Mouse (Mus musculus) ES-Bruce4 (cell line): ENCODE data around the gene Gm28308. TPM values are rescaled to one million over a fixed set of nuclear protein-coding genes. Genes with fewer than 3 reads are reported as not detected.

Experiments
- H3K27ac ChIP-seq: 2 replicates; pipeline ENCODE4 v1.5.1; 2012; ENCODE audit warnings: low read length, inconsistent platforms; ENCODE audit not compliant: insufficient read depth
- H3K27me3 ChIP-seq: 2 replicates; pipeline ENCODE4 v1.6.1; 2012; ENCODE audit warnings: mild to moderate bottlenecking, low read length, inconsistent platforms; ENCODE audit not compliant: control insufficient read depth, poor library complexity, insufficient read depth, severe bottlenecking
- H3K36me3 ChIP-seq: 2 replicates; pipeline ENCODE4 v1.6.1; 2012; ENCODE audit warnings: inconsistent platforms, mild to moderate bottlenecking, low read length, moderate library complexity; ENCODE audit not compliant: control insufficient read depth, poor library complexity, insufficient read depth, severe bottlenecking
- H3K4me1 ChIP-seq: one replicate; pipeline ENCODE4 v1.8.1; 2011; ENCODE audit warnings: low read length; ENCODE audit not compliant: control insufficient read depth, insufficient read depth
- H3K4me3 ChIP-seq: 2 replicates; pipeline ENCODE4 v1.5.1; 2011; ENCODE audit warnings: low read depth, mild to moderate bottlenecking, low read length
- H3K9ac ChIP-seq: 2 replicates; pipeline ENCODE4 v1.6.1; 2012; ENCODE audit warnings: low read depth, mild to moderate bottlenecking, inconsistent platforms; ENCODE audit not compliant: poor library complexity, severe bottlenecking
- H3K9me3 ChIP-seq: replicated peaks from 2 replicates; pipeline ENCODE4 v1.6.1; 2012; ENCODE audit warnings: mild to moderate bottlenecking, low read length, inconsistent platforms; ENCODE audit not compliant: control insufficient read depth, poor library complexity, insufficient read depth, severe bottlenecking
- CTCF ChIP-seq: IDR thresholded peaks from one replicate; pipeline ENCODE4 v1.8.1; 2011; ENCODE audit warnings: low read depth, low read length
- EP300 ChIP-seq: IDR thresholded peaks from 2 replicates; pipeline ENCODE4 v1.6.1; 2011; ENCODE audit warnings: low read depth, low read length; ENCODE audit not compliant: insufficient read depth
- POLR2A ChIP-seq: IDR thresholded peaks from one replicate; pipeline ENCODE4 v1.8.1; 2011; ENCODE audit warnings: low read length; ENCODE audit not compliant: insufficient read depth
- polyA plus RNA-seq: library from polyadenylated mRNA; stranded (reverse); fragments of >200 nt; gene quantifications from 2 replicates; pipeline ENCODE4 v1.2.4, GENCODE M21; 2011; ENCODE audit warnings: low read depth; ENCODE audit not compliant: missing spikeins, insufficient read depth, insufficient read length

Gm28308 gene
- polyA plus RNA-seq, 1 experiment: not detected

- Histone ChIP-seq H3K27me3 (peaks cover 64% of the 10 kb centered on the region), H3K4me1 (peaks cover 2% of the 10 kb centered on the region), H3K9ac (no peak overlapping the region), H3K36me3 (no peaks in the 10 kb centered on the region), H3K9me3 (no peaks in the 10 kb centered on the region), H3K4me3 (no peak overlapping the region), H3K27ac (no peak overlapping the region)
- TF ChIP-seq EP300 (no peak), POLR2A (no peak), CTCF (no peak)
Measured at GRCm38 (mm10) chr6:52167176-52167575, 46.0 kb downstream of the Gm28308 start.

- H3K27ac ChIP-seq: no peak overlapping the region
- no peak overlapping the region for H3K9ac ChIP-seq
- H3K36me3 ChIP-seq: no peaks in the 10 kb centered on the region
- H3K4me3 ChIP-seq: no peak overlapping the region
- H3K4me1 ChIP-seq: peaks cover 2% of the 10 kb centered on the region
- H3K9me3 ChIP-seq: no peaks in the 10 kb centered on the region
- peaks cover 58% of the 10 kb centered on the region for H3K27me3 ChIP-seq
- TF ChIP-seq CTCF (no peak), POLR2A (no peak), EP300 (no peak)
Measured at GRCm38 (mm10) chr6:52166431-52167077, 46.6 kb downstream of the Gm28308 start.

- Histone ChIP-seq H3K27me3 (peaks cover 57% of the 10 kb centered on the region), H3K36me3 (no peaks in the 10 kb centered on the region), H3K27ac (no peak overlapping the region), H3K4me3 (no peak overlapping the region), H3K4me1 (peaks cover 2% of the 10 kb centered on the region), H3K9ac (no peak overlapping the region), H3K9me3 (no peaks in the 10 kb centered on the region)
- TF ChIP-seq EP300 (no peak), POLR2A (no peak), CTCF (no peak)
Measured at GRCm38 (mm10) chr6:52165441-52166370, 47.4 kb downstream of the Gm28308 start.

- Histone ChIP-seq H3K4me1 (peaks cover 4% of the 10 kb centered on the region), H3K4me3 (peak within 1 kb of the TSS; percentile 16; the same call in 1 of the 2 replicates), H3K27me3 (peaks cover 51% of the 10 kb centered on the region), H3K36me3 (no peaks in the 10 kb centered on the region), H3K9me3 (no peaks in the 10 kb centered on the region), H3K27ac (no peak within 1 kb of the TSS), H3K9ac (peak within 1 kb of the TSS; percentile 21; the same call in 1 of the 2 replicates)
- no peak for TF ChIP-seq POLR2A
- TF ChIP-seq CTCF: no peak
- TF ChIP-seq EP300: no peak
Measured at GRCm38 (mm10) chr6:52164626-52165440, 48.3 kb downstream of the Gm28308 start, which contains the start of gene Hoxa2. Gene Hoxa2, minus strand, starts transcription at chr6:52164831.

GRCm38 (mm10) chr6:52164051-52164625 lies 49.0 kb downstream of the Gm28308 start:
- Histone ChIP-seq H3K9me3 (no peaks in the 10 kb centered on the region), H3K27ac (no peak overlapping the region), H3K4me3 (peak overlapping the region; percentile 16; the same call in 1 of the 2 replicates), H3K27me3 (peaks cover 47% of the 10 kb centered on the region), H3K9ac (peak overlapping the region; percentile 21; the same call in 1 of the 2 replicates), H3K4me1 (peaks cover 7% of the 10 kb centered on the region), H3K36me3 (no peaks in the 10 kb centered on the region)
- no peak for TF ChIP-seq CTCF
